Mouse (Mus musculus) megakaryocyte, embryonic 14.5 days (primary cell): ENCODE results near the gene Hrc. TPM values are rescaled to one million over a fixed set of nuclear protein-coding genes. Genes with fewer than 3 reads are reported as not detected.

Experiments
- H3K27me3 ChIP-seq: replicated peaks from 2 replicates; pipeline ENCODE3; 2012; ENCODE audit warnings: inconsistent platforms
- H3K36me3 ChIP-seq: replicated peaks from 2 replicates; pipeline ENCODE3; 2012; ENCODE audit warnings: low read length, inconsistent platforms, mixed read lengths
- H3K4me1 ChIP-seq: 2 replicates; pipeline ENCODE4 v1.6.1; 2012; ENCODE audit warnings: inconsistent platforms
- H3K4me3 ChIP-seq: replicated peaks from 2 replicates; pipeline ENCODE3; 2012; ENCODE audit warnings: moderate library complexity, mild to moderate bottlenecking, inconsistent platforms
- H3K9me3 ChIP-seq: 2 replicates; pipeline ENCODE4 v1.6.1; 2012; ENCODE audit warnings: inconsistent platforms
- FLI1 ChIP-seq: IDR thresholded peaks from 2 replicates; pipeline ENCODE4 v1.6.1; 2012; ENCODE audit warnings: low read length, inconsistent platforms, mixed read lengths
- GATA1 ChIP-seq: IDR thresholded peaks from 3 replicates; pipeline ENCODE4 v1.6.1; 2012; ENCODE audit warnings: mixed read lengths, low read length, inconsistent platforms, borderline replicate concordance
- polyA plus RNA-seq: library from polyadenylated mRNA; stranded (reverse); fragments of >175 nt; gene quantifications from 2 replicates; pipeline ENCODE4 v1.2.3, GENCODE M21; 2012; ENCODE audit warnings: low replicate concordance; ENCODE audit not compliant: insufficient read depth

Hrc gene
- polyA plus RNA-seq, 1 experiment, result not detected

- Histone ChIP-seq H3K4me3 (no peak overlapping the region), H3K27me3 (peaks cover 20% of the 10 kb centered on the region)
- TF ChIP-seq FLI1, result no peak
These were observed 25.6 kb upstream of the Hrc start for GRCm38 (mm10) chr7:45309455-45309854.

GRCm38 (mm10) chr7:45312023-45312422, 23.1 kb upstream of the Hrc start:
- Histone ChIP-seq H3K27me3 (peaks cover 29% of the 10 kb centered on the region), H3K4me1 (peaks cover 27% of the 10 kb centered on the region), H3K9me3 (no peaks in the 10 kb centered on the region), H3K36me3 (no peaks in the 10 kb centered on the region), H3K4me3 (no peak overlapping the region)
- TF ChIP-seq GATA1, result no peak
- no peak for TF ChIP-seq FLI1

More at GRCm38 (mm10) chr7:45309455-45309854, 25.6 kb upstream of the Hrc start:
- H3K4me1 ChIP-seq, result peaks cover 31% of the 10 kb centered on the region
- H3K36me3 ChIP-seq, result peaks cover 4% of the 10 kb centered on the region
- no peaks in the 10 kb centered on the region for H3K9me3 ChIP-seq

- Histone ChIP-seq H3K9me3 (no peaks in the 10 kb centered on the region), H3K36me3 (no peaks in the 10 kb centered on the region), H3K27me3 (peaks cover 33% of the 10 kb centered on the region), H3K4me1 (peaks cover 25% of the 10 kb centered on the region), H3K4me3 (no peak overlapping the region)
- no peak for TF ChIP-seq FLI1
- no peak for TF ChIP-seq GATA1
These were observed 22.2 kb upstream of the Hrc start for GRCm38 (mm10) chr7:45312686-45313453.

GRCm38 (mm10) chr7:45313495-45313894, 21.6 kb upstream of the Hrc start:
- no peaks in the 10 kb centered on the region for H3K9me3 ChIP-seq
- peaks cover 36% of the 10 kb centered on the region for H3K27me3 ChIP-seq
- TF ChIP-seq GATA1 (no peak), FLI1 (no peak)
- no peak overlapping the region for H3K4me3 ChIP-seq
- H3K4me1 ChIP-seq, result peaks cover 18% of the 10 kb centered on the region
- H3K36me3 ChIP-seq, result no peaks in the 10 kb centered on the region

GRCm38 (mm10) chr7:45315182-45315701, 19.8 kb upstream of the Hrc start:
- Histone ChIP-seq H3K27me3 (peaks cover 51% of the 10 kb centered on the region), H3K4me3 (no peak overlapping the region), H3K9me3 (no peaks in the 10 kb centered on the region), H3K36me3 (no peaks in the 10 kb centered on the region), H3K4me1 (peaks cover 7% of the 10 kb centered on the region; the same call in 1 of the 2 replicates)
- TF ChIP-seq FLI1 (no peak), GATA1 (no peak)

- Histone ChIP-seq H3K9me3 (peaks cover under 1% of the 10 kb centered on the region; the same call in 1 of the 2 replicates), H3K4me1 (peaks cover 7% of the 10 kb centered on the region; the same call in 1 of the 2 replicates), H3K27me3 (peaks cover 51% of the 10 kb centered on the region), H3K36me3 (no peaks in the 10 kb centered on the region), H3K4me3 (no peak overlapping the region)
- TF ChIP-seq GATA1 (no peak), FLI1 (no peak)
These were observed 18.6 kb upstream of the Hrc start for GRCm38 (mm10) chr7:45316536-45316935.

- Histone ChIP-seq H3K4me3 (no peak overlapping the region), H3K9me3 (peaks cover 41% of the 10 kb centered on the region), H3K27me3 (peaks cover 49% of the 10 kb centered on the region), H3K4me1 (no peaks in the 10 kb centered on the region), H3K36me3 (peaks cover 13% of the 10 kb centered on the region)
- no peak for TF ChIP-seq GATA1
- TF ChIP-seq FLI1, result no peak
These were observed 12.8 kb upstream of the Hrc start for GRCm38 (mm10) chr7:45322245-45322644.

GRCm38 (mm10) chr7:45323069-45323468, 12.0 kb upstream of the Hrc start:
- TF ChIP-seq GATA1 (no peak), FLI1 (no peak)
- Histone ChIP-seq H3K27me3 (peaks cover 49% of the 10 kb centered on the region), H3K4me1 (no peaks in the 10 kb centered on the region), H3K4me3 (no peak overlapping the region), H3K9me3 (peaks cover 47% of the 10 kb centered on the region), H3K36me3 (peaks cover 13% of the 10 kb centered on the region)

GRCm38 (mm10) chr7:45325800-45326199, 9.3 kb upstream of the Hrc start:
- Histone ChIP-seq H3K4me3 (no peak overlapping the region), H3K9me3 (peaks cover 47% of the 10 kb centered on the region), H3K27me3 (peaks cover 36% of the 10 kb centered on the region), H3K4me1 (no peaks in the 10 kb centered on the region), H3K36me3 (peaks cover 13% of the 10 kb centered on the region)
- TF ChIP-seq FLI1, result no peak
- no peak for TF ChIP-seq GATA1

- peaks cover 57% of the 10 kb centered on the region for H3K27me3 ChIP-seq
- TF ChIP-seq GATA1, result no peak
- TF ChIP-seq FLI1, result no peak
- H3K4me3 ChIP-seq, result no peak overlapping the region
- peaks cover 34% of the 10 kb centered on the region for H3K9me3 ChIP-seq
- peaks cover 18% of the 10 kb centered on the region for H3K4me1 ChIP-seq
- H3K36me3 ChIP-seq, result peaks cover 10% of the 10 kb centered on the region
These were observed 6.1 kb upstream of the Hrc start for GRCm38 (mm10) chr7:45328841-45329475.
